Mouse (Mus musculus): ENCODE data around the gene Fam170b.
A peak's percentile ranks its signal among the peaks of the same experiment; 100 is the strongest.

The Fam170b gene

DNA sequence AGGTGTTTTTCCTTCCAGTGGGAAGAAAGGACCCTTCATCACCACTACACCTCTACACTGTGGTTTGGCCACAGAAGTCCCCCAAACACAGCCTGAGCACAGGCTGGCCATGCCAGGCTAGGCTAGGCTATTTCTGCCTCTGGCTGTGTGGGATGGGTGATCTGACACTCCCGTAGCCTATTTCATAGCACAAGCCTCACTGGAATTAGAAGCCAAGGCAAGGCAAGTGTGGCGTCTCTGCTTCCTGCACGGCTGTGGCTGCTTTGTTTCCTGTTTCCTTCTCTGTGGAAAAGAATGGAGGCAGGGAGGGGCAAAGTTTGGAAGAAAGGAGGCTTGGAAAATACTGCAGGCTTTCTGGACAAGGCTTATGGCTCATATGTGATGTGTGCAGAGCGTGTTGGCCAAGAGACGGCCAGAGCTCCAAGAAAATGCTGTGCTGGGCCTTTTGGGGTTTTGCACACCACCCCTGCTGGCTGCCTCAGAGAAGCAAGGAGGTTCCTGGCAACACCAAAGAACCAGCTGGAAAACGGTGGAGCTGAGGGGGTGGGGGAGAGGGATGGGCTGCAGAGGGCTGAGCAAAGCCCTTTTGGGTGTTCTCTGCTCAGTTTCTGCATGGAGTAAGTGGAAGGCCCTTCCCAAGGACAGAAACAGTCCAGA lies 5.6 kb upstream of the Fam170b start:
- peak in 1 of 2 experiments; percentile 24 for DNase-seq

DNA sequence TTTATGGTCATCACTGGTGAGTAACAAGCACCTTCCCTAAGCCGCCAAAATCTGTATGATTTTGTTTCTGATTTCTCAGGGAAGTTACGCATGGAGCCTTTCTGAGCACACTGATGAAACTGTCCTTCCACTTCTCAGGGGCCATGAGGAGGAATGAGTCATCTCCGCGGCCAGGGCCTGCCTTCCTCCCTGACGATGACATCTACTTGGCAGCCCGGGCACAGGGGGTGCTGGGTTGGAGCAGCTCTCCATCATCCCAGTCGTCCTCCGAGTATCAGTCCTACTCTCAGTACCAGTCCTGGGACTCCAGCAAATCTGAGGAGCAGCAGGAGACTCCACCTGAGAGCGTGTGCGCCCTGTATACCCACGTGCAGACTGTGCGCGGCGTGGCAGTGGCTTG lies 1.4 kb downstream of the Fam170b start:
- DNase-seq: no peak

DNA sequence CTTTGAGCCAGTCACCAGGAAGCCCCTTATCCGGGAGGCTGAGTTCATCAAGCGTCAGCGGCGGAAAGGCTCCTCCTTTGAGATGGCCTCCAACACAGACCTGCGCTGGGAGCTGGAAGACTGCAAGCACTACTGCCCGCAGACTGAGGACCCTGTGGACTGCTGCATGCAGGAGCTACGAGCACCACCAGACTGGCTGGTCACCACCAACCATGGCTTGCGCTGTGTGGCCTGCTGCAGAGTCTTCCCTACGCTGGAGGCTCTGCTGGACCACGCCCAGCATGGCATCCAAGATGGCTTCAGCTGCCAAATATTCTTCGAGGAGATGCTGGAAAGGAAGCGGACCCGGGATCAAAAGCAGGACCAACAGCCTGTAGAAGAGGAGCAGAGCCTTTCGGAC lies 1.8 kb downstream of the Fam170b start:
- no peak for DNase-seq

DNA sequence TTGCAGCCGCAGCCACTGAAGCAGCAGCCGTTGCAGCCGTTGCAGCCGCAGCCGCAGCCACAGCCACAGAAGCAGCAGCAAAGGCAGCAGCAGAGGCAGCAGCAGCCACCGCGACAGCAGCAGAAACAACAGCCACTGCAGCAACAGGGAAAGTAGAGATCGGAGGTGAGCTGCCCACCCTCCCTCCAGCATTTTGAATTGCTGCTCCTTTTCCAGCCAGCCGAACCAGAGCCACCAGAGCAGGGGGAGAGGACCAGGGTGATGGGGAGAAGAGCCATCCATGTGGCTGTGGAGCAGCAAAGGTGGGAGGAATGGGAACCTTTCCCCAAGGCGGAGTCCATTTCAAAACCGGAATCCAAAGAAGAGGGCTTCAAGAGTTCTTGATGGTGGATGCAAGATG lies 2.4 kb downstream of the Fam170b start:
- DNase-seq: no peak

DNA sequence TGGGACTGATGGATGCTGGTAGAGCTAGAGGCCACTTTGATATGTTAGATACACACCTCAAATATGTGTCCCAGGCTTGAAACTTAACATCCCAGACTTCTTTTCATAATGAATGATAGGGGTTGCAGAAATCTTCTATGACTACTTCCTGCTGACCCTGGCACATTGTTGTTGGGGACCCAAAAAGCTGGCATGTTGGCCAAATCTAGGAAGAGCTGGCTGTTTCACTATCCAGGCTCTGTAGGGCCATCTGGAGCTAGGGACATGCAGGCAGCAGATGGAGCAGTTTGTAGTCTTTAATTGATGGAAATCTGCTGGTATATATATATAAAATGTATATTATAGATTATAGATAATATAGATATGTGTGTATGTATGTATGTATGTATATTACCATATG lies 8.3 kb downstream of the Fam170b start:
- DNase-seq: no peak

DNA sequence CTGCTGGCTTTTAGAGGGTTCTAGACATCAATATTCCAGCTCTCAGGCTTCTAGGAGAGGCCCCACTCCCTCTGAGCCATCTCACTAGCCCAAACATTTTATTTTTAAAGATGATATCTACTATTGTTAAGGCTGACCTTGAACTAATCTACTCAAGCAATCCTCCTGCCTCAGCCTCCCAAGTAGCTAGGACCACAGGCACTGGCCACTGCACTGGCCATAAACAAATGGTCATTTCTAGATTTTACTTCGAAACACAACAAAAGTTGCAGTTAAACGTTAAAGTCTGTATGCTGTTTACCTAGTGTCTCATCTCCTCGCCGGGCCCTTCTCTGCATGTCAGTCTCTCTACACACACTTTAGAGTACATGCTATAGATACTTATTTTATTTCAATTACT lies 20.3 kb downstream of the Fam170b start:
- no peak for DNase-seq

DNA sequence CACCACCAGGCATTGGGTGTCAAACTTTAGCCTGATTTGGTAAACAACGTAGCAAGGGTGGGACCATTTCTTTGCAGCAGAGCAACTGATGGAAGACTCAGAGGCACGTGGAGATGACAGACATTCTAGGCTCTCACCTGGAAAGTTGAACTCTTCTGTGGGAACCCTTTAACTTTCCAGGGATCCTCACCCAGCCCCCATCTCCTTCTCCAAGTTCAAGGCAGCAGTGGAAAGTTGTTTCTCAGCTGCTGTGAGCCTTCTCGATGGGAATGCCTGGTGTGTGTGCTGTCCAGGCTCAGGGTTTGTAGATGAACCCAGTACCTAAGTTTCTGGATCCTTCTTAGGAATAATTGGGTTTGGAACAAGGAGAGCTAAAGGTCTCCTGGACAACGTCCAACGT lies 22.5 kb downstream of the Fam170b start:
- DNase-seq: no peak

DNA sequence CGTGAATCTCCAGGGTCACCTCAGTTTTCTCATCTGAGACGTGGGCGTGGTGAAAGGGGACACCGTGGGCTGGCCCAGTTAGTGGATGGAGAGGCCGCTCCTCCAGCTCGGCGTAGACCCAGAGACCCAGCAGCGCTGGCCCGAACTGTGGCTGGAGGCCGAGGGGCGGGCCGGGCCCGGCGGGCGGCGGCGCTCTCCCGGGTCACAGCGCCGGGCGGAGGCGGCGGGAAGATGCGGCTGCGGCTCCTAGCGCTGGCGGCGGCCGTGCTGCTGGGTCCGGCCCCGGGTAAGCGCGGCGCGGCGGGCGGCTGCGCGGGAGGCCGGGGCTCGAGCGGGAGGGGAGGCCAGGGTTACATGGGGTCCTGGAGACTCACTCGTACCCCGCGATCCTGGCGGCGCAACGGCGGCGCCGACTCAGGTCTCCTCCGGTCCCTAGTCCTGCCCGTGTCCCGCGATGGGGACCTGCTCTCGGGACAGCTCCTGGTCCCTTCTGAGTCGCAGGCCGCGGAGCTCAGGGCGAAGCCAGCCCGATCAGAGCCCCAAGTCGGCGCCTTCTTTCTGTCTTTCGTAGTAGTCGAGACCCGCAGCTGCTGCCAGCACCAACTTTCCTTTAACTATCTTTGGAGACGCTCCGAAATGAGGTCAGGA lies 23.0 kb downstream of the Fam170b start, which contains the start of gene Vstm4:
TSS of gene Vstm4 (plus strand) at position 76 of the 648 bp plus-strand sequence.
- DNase-seq: peak; percentile 28 to 35

DNA sequence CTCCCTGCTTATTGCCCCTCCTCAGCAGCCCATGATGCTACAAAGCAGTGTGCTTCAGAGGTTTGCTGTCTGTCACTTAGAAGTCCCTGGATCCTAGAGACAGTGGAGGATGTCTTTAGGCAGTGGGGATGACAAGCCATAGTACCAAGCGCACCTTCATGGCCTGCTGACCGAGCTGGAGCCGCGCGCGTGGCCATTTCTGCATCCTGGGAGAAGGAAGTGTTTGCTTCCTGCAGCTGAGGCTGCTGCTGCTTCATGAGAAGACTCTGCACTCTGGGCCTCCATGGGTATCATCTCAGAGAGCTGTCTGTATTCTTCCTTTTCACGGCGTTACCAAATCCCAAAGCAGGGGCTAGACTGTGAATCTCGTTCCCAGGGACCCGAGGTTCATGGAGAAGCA lies 24.6 kb downstream of the Fam170b start:
- no peak for DNase-seq

DNA sequence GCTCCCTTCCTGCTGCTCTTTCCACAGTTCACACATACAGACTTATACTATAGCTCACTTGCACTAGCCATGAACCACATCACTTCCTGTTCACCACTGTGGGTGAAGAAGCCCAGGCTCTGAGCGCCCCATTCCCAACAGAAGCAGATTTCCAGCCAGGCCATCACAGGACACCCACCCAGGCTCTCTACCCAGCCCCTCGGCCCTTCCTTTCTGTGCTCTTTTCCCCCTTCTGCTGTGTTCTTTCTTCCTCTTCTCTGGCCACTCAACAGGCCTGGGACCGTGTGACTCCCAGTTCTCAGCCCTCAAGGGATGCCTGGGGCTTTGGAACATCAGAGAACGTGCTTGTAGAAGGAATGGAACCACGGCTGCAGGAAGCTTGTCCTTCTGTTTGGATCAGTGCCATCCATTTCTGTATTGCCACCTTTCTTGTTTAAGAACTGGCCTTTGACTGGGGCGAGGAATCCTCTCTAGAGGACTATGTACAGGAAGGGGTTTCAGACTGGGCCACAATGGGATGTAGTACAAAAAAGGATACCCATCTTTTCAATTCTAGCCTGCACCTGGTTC lies 25.3 kb downstream of the Fam170b start:
- no peak for DNase-seq

DNA sequence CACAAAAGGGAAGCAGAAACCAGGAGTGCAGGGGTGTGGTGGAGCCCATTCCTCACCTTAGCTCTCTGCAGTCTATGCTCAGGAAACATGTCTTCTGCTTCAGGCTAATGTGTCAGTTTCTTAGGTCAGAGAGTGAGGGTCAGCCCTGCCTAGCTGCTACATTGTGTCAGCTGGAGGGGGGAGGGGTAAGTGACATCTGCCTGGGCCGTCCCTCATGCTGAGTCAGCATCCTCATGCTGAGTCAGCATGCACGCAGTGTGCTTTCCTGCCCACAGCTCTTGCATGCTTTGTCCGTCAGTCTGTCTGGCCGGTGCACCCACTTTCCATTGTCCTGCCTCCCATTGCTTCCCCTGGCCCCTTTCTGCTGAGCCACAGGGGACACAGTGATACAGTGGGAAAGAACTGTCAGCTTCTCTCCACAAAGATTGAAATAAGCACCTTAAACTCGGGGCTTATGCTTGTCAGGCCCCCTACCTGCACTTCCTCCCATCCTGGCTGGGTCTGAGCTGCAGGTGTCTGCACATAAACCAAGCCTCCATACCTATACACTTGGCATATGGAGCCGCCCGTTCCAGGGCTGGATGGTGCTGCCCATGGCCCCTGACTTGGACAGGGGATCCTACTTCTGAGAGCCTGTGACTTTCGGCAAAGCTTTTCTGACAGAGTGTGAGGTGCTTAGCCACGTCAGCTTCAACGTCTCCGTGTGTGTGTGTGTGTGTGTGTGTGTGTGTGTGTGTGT lies 26.2 kb downstream of the Fam170b start:
- DNase-seq: no peak

DNA sequence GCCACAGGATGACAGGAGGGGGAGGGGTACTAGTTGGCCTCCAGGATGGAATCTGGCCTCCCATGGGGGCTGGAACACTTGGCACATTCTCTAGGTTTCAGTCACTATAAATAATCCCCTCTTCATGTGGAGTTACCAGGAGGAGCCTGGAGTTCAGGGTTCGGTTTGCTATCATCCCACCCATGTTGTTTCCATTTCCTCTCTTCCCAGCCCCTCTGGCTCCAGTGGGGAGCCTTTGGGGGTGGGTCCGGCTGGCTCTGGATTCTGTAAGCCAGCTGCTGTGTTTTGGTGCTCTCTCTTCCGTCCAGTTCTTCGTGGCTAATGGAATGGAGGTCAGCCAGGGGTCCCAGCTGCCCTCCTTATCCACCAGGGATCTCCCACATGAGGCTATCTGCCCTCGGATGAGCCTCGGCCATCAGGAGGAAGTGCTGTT lies 27.4 kb downstream of the Fam170b start:
- peak; percentile 14 to 20 for DNase-seq

DNA sequence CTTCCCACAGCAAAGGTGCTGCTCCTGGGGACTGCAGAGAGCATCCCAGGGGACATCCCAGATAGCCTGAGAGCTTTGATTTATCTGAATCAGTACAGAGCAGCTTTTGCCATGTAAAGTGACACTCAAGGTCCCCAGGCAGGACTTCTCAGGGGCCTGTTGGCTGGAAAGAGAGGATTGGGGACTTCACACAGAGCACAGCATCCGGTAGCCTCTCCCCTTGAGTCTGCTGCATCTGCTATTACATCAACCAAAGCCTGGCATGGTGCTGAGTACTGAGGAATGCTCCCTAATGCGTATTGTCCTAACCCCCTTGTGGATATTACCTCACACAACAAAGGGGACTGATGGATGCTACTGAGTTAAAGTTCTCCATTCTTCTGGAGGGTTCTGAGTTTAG lies 27.9 kb downstream of the Fam170b start:
- no peak for DNase-seq

DNA sequence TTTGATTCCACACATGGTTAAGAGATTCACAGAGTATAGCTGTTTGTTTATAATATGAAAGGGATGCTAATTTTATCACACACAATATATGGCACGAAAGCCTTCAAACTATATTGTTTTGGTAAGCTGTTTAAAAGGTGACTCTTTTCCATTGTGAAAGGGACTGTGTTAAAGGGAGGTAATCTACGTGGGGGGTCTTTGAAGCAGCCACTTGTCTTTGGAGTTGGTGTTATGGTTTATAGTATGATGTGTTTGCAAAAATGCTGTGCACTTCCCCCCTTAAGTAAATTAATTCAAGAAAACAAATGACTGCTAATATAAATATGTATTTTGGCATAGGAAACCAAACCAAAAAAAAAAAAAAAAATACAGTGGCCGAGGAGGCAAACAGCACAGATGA lies 31.6 kb downstream of the Fam170b start:
- no peak for DNase-seq

DNA sequence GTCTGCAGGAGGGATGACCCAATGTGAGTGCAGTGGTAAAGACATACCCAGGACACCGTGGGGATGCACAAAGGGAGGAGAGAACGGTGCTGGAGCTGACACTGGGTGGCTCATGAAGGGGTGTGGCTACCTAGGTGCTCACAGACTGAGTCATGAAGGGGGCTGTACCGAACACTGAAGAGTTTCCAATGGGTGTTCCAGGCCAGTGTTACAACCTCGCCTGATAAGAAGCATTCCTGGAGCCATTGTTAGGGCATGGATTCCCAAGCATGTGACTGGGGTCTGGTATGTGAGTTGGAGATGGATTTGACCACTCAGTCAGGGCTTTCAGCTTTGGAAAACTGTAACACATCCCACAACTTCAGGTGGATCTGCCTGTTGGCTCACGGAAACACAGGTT lies 38.2 kb downstream of the Fam170b start:
- no peak for DNase-seq

DNA sequence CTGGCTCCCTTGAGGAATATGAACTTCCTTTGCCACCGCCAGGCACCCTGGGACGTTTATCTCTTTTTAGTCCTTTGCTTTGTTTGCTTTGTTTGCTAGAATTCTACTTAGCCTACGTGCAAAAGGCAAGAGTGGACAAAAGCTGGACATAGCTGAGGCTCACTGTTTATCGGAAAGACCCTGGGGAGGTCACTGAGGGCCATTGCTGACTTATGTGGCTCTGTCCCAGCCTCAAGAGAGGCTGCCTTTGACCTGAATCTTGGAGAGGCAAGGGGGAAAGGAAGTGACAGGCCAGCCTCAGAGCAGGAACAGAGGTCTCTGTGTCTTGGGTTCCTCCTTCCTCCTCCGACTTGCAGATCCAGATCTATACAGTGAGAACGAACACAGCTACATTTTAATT lies 43.8 kb downstream of the Fam170b start:
- DNase-seq: no peak

DNA sequence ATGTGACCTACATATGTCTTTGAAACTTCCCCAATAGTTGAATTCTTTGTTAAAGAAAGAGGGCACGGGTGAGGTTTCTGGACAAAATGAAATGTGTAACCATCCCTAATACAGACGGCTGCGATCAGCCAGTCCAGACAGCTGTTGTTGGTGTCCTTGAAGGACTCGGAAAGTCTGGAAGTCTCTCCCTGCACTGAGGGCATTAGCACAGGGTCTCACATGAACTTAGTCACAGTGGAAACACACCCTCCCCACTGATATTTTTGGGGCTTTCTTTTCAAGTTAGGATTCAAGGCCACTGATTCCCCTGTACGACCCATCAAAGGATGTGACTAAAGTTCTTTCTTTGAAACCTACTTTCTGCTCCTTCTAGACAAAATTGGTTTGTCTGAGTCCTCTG lies 46.6 kb downstream of the Fam170b start:
- DNase-seq: no peak

DNA sequence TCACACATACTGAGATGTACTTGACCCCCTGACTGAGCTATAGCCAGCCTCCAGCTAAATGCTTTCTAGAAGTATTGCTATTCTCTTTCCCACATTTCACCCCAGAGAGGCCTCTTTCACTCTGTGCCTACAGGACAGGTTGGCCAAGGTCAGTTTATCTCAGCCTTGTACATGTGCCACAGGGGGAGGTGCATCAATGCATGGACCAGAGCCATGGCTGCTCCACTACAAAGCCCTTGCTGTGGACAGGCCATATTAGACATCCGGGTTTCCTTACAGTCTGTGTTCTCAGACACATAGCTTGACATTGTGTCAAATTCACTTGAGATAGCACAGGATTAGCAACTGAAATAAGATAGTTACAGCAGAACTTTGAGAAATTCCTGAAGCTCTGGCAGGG lies 47.9 kb downstream of the Fam170b start:
- DNase-seq: no peak

Data from kidney, adult 8-10 months (tissue).